Mouse (Mus musculus) bone marrow, adult 2 months (tissue): ENCODE measurements around the gene 2010300C02Rik. TPM values are rescaled to one million over a fixed set of nuclear protein-coding genes. Genes with fewer than 3 reads are reported as not detected.

ENCODE experiments used
- H3K27ac ChIP-seq: fragments of 200-500 bp; 2 replicates; pipeline ENCODE4 v1.5.1; 2012; ENCODE audit warnings: low read depth, mild to moderate bottlenecking, control low read depth, inconsistent platforms, low read length; ENCODE audit not compliant: control insufficient read depth, poor library complexity, insufficient read depth
- H3K4me1 ChIP-seq: fragments of 200-500 bp; 2 replicates; pipeline ENCODE4 v1.6.1; 2011; ENCODE audit warnings: low read length; ENCODE audit not compliant: control insufficient read depth, insufficient read depth
- H3K4me3 ChIP-seq: fragments of 200-500 bp; replicated peaks from 2 replicates; pipeline ENCODE3; 2011; ENCODE audit warnings: mild to moderate bottlenecking, low read depth, low read length, control low read depth; ENCODE audit not compliant: control insufficient read depth
- CTCF ChIP-seq: fragments of 200-500 bp; IDR thresholded peaks from 2 replicates; pipeline ENCODE4 v1.5.1; 2011; ENCODE audit warnings: low read length, control low read depth; ENCODE audit not compliant: control insufficient read depth, insufficient read depth
- POLR2A ChIP-seq: fragments of 200-500 bp; IDR thresholded peaks from 2 replicates; pipeline ENCODE4 v1.6.1; 2011; ENCODE audit warnings: low read depth, mild to moderate bottlenecking, control low read depth, low read length, borderline replicate concordance; ENCODE audit not compliant: control insufficient read depth
- WGBS: fragments of 180-500 bp; shearing (Covaris S2); methylation state at CpG from one replicate; pipeline ENCODE4 v1.1.7; 2018; 5-methylcytosine and 5-hydroxymethylcytosine counted together
- polyA plus RNA-seq: library from polyadenylated mRNA; stranded (reverse); fragments of >200 nt; gene quantifications from 2 replicates; pipeline ENCODE4 v1.2.4, GENCODE M21; 2011; ENCODE audit warnings: low replicate concordance; ENCODE audit not compliant: missing spikeins, insufficient read depth, insufficient read length

Gene 2010300C02Rik
- polyA plus RNA-seq, 1 experiment, result not detected

DNA sequence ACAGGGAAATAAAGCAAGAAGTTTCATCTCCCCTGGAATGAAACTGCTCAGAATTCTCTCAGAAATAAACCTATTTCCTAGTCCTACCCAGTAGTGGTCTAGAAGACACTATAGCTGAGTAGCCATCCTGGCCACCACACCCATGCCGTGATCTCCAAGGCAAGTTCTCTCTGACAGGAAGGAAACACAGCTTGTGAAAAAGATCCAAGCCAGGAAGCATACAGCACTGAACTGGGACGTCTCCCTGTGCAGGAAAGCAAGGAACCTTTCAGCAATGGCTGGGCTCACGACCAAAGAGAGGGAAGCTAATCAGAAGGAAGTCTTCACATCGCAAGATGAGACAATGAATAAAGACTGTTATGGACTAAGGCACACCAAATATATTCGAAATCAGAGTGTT is 86.4 kb downstream of the 2010300C02Rik start:
- Histone ChIP-seq H3K4me3 (no peak overlapping the region), H3K27ac (no peak overlapping the region), H3K4me1 (no peaks in the 10 kb centered on the region)
- TF ChIP-seq POLR2A, result no peak
- no peak for TF ChIP-seq CTCF
- 39% methylated on average over 5 of the region's 5 CpGs for WGBS

DNA sequence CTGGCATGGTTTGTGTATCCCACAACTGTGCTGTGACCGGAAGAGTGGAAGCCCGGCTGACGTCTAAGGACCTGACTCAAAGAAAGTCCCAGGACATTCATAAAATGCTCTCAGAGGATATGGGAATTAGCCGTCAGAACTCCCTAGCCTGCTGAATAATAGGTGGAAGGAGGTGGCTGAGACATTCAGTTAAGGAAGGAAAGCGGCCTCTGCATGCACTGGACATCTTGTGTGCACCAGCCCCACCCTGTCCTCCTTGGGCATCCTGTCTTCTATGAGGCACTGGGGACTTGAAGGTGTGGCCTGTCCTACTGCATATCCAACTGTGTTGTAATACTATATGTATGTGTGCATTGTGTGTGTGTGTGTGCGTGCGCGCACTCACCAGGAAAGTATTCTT is 87.5 kb downstream of the 2010300C02Rik start:
- Histone ChIP-seq H3K4me3 (no peak overlapping the region), H3K27ac (no peak overlapping the region), H3K4me1 (no peaks in the 10 kb centered on the region)
- 83% methylated on average over 8 of the region's 8 CpGs for WGBS
- TF ChIP-seq POLR2A (no peak), CTCF (no peak)

DNA sequence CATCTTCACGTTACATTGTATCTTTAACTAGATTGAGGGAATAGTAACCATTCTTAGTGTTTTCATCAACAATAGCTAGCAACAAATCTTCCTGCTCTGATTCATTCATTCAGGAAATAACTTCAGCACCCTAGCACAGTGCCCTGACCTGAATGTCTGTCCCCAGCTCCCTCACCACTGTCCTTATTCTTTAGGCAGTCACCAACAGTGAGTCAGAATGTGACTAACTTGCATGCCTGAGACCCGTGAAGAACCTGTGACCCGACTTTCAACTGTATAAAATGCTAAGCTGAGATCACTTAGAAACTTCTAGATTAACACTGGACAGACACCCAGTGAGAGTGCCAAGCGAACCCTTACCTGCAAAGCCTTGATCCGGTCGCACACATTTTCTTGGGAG is 88.4 kb downstream of the 2010300C02Rik start:
- H3K4me3 ChIP-seq, result no peak overlapping the region
- H3K4me1 ChIP-seq, result no peaks in the 10 kb centered on the region
- TF ChIP-seq CTCF, result no peak
- TF ChIP-seq POLR2A, result no peak
- H3K27ac ChIP-seq, result no peak overlapping the region
- WGBS, result 87% methylated on average over 6 of the region's 6 CpGs

DNA sequence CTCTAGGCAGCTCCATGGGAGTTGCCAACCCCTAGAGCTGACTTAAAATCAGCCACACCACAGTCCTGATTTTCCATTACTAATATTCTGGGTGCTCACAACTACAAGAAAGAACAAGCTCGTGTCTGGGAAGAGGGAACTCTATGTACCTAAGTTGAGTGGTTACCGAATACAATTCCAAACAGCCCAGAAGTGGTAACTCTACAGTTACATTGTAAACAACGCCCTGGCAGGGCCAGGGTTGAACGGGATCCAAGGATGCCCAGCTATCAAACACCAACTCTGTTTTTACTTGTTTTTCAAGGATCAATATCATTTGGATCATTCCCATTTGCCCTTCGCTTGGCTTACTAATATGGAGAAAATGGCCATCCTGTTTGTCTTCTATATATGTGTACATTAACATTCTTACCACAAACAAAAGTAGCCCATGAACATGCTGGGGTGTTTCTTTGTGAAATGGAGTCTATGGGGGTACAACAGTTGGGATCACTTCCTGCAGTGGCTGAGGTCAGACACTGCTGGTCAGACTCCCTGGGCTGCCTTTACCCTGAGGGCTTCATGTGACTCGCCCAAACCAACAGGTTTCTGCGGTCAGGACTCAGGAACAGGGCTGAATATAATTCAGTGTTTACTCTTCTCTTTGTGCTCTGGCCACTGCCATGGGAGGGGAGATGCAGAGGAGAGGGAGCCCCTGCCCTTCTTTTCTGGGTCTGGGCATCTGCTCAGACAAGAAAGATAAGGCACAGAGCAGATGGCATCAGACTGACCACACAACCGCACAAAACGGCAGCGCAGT is 89.3 kb downstream of the 2010300C02Rik start:
- Histone ChIP-seq H3K4me3 (no peak overlapping the region), H3K4me1 (no peaks in the 10 kb centered on the region), H3K27ac (no peak overlapping the region)
- TF ChIP-seq CTCF (no peak), POLR2A (no peak)
- 75% methylated on average over 10 of the region's 10 CpGs for WGBS

DNA sequence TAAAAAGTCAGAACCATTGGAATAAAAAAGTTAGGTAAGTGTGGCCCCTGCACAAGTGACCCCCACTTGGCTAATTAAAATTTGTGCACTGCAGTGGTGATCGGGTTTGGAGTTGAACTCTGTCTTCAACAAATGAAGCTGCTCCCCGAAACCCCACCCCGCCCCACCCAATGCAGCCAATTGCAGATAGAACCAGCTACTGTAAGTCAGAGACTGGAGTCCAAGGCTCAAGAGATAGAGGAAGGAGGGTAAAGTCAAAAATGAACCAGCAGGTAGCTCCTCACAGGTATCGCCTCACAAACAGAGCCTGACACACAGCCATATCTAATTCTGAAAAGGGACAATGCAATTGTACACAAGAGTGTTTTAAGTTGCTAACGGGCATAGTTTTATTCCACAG is 90.0 kb downstream of the 2010300C02Rik start:
- Histone ChIP-seq H3K4me1 (no peaks in the 10 kb centered on the region), H3K27ac (no peak overlapping the region), H3K4me3 (no peak overlapping the region)
- no peak for TF ChIP-seq CTCF
- no peak for TF ChIP-seq POLR2A
- WGBS, result 82% methylated on average over 5 of the region's 5 CpGs

DNA sequence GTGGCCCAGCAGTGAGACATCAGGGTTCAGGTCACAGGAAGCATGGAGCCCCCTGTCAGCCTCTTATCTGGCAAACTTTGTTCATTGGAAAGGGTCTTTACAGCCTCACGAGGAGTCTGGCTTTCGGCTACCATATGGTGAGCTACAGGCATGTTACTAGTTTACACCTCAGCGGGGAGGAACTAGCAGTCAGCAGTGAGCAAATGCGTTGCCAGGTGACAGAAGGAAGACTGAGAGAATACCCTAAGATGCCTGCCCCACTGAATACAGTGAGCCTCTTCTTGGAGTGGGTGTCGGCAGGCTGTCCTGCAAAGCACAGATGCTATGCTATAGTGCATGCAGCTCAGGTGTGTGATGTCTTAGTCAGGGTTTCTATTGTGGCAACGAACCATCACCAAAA is 91.1 kb downstream of the 2010300C02Rik start:
- TF ChIP-seq CTCF (no peak), POLR2A (no peak)
- H3K4me3 ChIP-seq, result no peak overlapping the region
- no peak overlapping the region for H3K27ac ChIP-seq
- WGBS, result 76% methylated on average over 6 of the region's 6 CpGs
- no peaks in the 10 kb centered on the region for H3K4me1 ChIP-seq

DNA sequence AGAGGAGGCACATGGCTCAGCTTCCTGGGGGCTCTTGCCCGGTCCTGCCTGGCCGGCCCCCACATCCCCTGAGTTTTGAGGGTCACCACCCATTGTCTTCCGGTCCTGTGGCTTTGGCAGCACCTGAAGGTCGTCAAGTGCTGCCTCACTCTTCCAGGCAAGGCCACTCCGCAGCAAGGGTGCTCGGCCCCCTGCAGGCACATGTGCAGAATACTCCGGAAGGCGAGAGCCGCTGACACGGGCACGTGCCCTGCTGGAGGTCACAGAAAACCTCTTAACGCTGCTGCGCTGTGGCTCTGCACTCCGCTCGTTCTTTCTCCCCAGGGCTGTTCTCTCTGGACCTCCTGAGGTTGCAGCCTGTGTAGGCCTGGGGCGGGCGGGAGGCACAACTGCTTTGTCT is 95.7 kb downstream of the 2010300C02Rik start:
- H3K4me3 ChIP-seq, result no peak overlapping the region
- 74% methylated on average over 17 of the region's 17 CpGs for WGBS
- no peak overlapping the region for H3K27ac ChIP-seq
- H3K4me1 ChIP-seq, result no peaks in the 10 kb centered on the region; the same call in 1 of the 2 replicates
- TF ChIP-seq POLR2A (no peak), CTCF (peak; percentile 26; the same call in 1 of the 2 replicates)

DNA sequence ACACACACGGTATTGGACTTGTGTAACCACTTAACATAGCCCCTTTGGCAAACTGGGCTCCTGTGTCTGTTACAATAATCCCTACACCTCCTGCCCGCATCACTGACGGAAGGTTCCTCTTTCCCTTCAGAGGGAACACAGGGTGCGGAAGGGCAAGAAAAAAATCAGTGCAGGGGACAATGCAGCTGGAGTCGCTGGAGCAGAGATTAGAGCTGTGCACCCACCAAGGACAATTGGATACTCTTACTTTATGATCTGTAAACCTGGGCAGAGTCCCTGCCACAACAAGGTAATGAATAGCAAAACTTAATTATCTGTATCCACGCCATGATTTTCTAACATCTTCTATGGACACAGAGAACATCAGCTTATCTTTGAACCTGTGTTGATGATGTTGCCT is 97.8 kb downstream of the 2010300C02Rik start:
- H3K4me1 ChIP-seq, result peaks cover 1% of the 10 kb centered on the region; the same call in 1 of the 2 replicates
- WGBS, result 49% methylated on average over 6 of the region's 6 CpGs
- TF ChIP-seq CTCF (no peak), POLR2A (no peak)
- no peak overlapping the region for H3K4me3 ChIP-seq
- no peak overlapping the region for H3K27ac ChIP-seq
